Mouse (Mus musculus) heart, adult 18-20 months (tissue): ENCODE results near the gene Rnf187. TPM values are rescaled to one million over a fixed set of nuclear protein-coding genes. Genes with fewer than 3 reads are reported as not detected.
"Not testable (repeated sequence)": the region's sequence is repeated elsewhere in the genome, so short reads cannot be mapped to it uniquely, and the experiment has no call there.

Experiments used
- DNase-seq, 2 experiments: peaks; one replicate each; pipeline ENCODE4 v3.0.0; 2021 to 2022; ENCODE audit warnings: mixed read lengths in 1 of 2
- total RNA-seq, 2 experiments: library from RNA; stranded (reverse); gene quantifications; 2 replicates each; pipeline ENCODE4 v1.2.3; 2021

Gene Rnf187
- total RNA-seq, 2 experiments from 2014 or later: 165 to 170 TPM

DNA sequence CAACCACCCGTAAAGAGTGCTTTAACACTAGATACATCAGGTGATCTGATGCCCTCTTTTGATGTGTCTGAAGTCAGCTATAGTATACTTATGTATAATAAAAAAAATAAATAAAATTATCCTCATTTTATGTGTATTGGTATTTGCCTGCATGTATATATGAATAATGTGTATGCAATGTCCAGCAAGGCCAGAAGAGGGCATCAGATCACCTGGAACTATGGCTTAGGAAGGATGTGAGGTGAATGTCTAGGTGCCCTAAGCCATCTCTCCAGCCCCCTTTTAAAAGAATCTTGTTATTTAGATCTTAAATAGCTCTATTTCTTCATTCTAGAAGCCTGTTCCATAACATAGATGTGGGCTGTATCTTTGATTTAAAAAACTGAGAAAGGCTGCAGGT, 28.6 kb upstream of the Rnf187 start:
- DNase-seq: no peak

- no peak for DNase-seq
Measured at GRCm38 (mm10) chr11:58965001-58965760, 26.5 kb upstream of the Rnf187 start.

DNA sequence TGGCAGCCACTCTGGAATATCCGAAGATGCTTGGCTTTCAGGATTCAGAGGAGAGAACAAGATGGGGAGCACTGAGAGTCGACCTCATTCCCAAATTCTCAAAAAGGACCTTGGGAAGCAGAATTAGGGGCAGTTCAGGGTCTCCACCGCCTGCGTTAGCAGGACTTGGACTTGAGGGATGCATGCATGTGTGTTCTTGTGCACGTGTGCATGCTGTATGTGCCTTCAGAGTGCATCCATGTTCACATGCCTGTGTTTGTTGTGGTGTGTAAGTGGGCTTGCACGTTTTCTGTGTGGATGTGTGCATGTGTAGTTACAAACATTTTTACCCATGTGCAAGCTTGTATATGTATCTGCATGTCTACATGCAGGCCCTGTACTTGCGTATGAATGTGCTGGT, 25.5 kb upstream of the Rnf187 start:
- no peak for DNase-seq

GRCm38 (mm10) chr11:58963543-58963942, 24.8 kb upstream of the Rnf187 start:
- DNase-seq: no peak

DNA sequence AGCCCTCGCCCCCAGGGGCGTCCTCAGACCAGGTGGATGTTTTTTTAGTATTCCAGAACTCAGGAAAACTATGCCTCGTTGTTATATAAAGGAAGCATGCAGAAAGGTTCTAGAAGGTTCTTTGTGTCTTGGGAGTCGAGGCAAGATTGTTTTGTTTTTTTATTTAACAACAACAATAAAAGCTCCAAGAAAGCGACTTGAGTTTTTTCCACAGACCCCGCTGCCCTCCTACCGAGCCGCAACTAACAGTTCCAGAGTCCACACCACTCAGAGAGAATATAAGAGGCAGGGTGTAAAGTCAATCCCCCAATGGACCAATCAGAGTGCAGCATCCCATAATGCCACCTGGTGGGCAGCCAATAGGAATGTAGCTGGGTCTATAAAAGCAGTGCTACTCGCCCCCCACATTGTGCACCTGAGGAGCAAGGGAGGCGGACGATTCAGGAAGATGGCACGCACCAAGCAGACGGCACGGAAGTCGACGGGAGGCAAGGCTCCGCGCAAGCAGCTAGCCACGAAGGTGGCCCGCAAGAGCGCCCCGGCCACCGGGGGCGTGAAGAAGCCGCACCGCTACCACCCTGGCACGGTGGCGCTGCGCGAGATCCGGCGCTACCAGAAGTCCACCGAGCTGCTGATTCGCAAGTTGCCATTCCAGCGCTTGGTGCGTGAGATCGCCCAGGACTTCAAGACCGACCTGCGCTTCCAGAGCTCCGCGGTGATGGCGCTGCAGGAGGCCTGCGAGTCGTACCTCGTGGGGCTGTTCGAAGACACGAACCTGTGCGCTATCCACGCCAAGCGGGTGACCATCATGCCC, 22.9 kb upstream of the Rnf187 start:
- no peak for DNase-seq

GRCm38 (mm10) chr11:58959921-58960465, 21.3 kb upstream of the Rnf187 start:
- peak; percentile 84 to 88 for DNase-seq

DNA sequence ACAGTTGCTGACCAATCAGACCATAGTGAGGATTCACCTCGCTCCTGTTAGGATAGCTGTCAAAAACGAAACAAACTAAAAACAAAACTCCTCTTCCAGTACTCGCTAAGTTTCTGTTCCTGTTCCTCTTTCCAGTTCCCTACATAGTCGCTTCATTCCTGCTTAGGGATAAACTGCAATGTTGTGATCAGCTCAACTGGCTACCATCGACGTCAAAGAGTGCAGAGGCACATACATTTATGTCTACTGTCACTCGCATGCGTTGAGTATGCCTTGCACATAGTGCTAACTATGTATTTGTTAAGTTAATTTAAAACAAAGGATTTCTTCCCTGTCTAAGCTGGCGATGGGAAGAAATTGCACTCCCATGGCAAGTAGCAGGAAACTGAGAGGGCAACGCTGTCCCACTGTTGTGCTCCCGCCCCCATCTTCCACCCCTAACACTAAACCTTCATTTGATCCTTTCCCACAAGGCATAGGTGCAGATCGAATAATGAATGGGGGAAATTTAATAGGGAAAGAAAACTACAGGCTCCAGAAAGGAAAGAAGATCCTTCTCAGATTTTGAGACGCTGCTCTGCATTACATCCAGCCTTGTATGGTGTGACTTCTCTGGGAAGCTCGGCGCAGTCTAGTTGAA, 20.6 kb upstream of the Rnf187 start:
- no peak for DNase-seq

GRCm38 (mm10) chr11:58958536-58958935, 19.8 kb upstream of the Rnf187 start:
- DNase-seq: no peak

GRCm38 (mm10) chr11:58957226-58957914, 18.7 kb upstream of the Rnf187 start:
- no peak for DNase-seq

GRCm38 (mm10) chr11:58955868-58956257, 17.1 kb upstream of the Rnf187 start:
- DNase-seq: no peak

DNA sequence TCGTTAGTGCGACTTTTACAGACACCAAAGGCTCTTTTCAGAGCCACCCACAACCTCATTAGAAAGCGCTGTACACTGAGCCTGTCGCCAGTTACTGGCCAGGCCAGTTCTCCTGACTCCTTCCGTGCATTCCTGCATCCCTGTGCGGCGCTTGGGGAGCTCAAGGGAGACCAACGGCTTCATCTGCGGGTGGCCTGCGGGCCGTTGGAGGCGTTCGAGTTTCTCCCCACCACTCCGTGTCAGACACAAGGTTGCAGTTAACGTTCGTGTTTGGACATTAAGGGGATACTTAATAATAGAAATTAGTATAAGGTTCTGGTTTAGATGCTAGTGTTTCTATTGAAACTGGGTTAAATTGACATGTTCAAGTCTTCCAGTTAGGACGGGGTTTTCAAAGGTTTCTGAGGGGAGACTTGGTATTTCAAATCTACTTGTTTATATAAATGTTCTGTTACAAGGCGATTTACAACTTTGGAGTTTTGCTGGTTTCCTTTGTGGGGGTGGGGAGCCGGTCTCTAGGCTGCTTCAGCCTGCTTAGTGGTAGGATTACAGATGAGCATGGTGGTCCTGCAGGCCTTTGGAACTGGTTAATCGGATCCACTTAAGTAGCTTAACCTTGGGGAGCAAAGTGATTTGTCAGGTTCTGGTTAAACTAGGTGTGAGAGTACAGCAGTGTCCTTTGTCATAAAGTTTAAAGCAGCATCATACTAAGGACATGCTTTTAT, 16.6 kb upstream of the Rnf187 start:
- no peak for DNase-seq

- peak; percentile 92 to 96 for DNase-seq
Measured at GRCm38 (mm10) chr11:58954420-58955142, 15.9 kb upstream of the Rnf187 start, which contains the start of the genes Hist3h2a and Trim17. Hist3h2a (plus strand) TSS chr11:58954685. Trim17 (plus strand) TSS chr11:58954685.

DNA sequence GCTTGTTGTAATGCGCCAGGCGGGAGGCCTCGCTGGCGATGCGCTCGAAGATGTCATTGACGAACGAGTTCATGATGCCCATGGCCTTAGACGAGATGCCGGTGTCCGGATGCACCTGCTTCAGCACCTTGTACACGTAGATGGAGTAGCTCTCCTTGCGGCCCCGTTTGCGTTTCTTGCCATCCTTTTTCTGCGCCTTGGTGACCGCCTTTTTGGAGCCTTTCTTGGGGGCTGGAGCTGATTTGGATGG, 15.4 kb upstream of the Rnf187 start:
- not testable (repeated sequence) for DNase-seq

DNA sequence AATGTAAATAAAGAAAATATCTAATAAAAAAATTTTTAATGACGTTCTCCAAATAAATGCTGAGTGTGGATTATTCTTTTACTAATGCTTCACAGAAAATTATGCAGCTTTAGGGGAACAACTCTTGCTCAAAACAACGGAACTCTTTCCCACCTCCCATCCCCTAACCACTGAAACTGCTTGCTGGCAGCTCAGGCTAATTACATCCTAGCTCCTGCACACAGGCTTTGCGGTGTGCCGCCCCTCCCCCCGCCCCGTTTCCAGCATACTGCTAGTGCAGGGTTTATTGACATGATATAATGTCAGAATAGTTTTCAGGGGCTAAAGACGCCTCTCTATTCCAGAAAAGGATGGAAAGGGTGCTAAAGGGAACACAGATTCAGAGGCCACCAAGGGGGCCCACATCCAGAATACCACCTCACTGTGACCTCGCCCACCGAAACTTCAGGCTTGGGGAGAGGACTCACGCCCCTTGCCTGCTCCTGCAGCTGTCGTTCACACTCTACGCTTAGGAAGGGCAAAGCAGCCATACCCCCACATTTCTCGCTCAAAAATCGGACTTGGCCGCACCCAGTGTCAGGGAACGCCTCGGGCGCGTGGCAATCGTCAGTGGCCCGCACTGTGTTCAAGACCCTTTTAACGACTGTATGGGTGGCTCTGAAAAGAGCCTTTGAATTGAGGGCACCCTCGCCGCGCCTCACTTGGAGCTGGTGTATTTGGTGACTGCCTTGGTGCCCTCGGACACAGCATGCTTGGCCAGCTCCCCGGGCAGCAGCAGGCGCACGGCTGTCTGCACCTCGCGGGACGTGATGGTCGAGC, 14.8 kb upstream of the Rnf187 start:
- no peak for DNase-seq

DNA sequence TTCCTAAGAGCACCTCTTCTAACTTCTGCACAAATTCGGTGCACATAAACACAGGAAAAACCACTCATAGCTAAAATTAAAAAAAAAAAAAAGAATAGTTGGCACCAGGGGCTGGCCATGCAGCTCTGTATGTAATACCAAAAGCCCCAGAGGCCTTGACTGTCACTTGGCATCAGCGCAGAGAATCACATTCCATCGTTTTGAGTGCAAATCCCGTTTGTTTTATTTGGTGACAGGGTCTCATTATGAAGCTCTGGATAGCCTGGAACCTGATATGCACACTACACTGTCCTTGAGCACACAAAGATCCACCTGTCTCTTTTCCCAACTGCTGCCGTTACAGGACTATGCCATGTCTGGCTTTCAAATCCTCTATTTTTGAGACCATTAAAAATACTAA, 12.5 kb upstream of the Rnf187 start:
- DNase-seq: no peak

DNA sequence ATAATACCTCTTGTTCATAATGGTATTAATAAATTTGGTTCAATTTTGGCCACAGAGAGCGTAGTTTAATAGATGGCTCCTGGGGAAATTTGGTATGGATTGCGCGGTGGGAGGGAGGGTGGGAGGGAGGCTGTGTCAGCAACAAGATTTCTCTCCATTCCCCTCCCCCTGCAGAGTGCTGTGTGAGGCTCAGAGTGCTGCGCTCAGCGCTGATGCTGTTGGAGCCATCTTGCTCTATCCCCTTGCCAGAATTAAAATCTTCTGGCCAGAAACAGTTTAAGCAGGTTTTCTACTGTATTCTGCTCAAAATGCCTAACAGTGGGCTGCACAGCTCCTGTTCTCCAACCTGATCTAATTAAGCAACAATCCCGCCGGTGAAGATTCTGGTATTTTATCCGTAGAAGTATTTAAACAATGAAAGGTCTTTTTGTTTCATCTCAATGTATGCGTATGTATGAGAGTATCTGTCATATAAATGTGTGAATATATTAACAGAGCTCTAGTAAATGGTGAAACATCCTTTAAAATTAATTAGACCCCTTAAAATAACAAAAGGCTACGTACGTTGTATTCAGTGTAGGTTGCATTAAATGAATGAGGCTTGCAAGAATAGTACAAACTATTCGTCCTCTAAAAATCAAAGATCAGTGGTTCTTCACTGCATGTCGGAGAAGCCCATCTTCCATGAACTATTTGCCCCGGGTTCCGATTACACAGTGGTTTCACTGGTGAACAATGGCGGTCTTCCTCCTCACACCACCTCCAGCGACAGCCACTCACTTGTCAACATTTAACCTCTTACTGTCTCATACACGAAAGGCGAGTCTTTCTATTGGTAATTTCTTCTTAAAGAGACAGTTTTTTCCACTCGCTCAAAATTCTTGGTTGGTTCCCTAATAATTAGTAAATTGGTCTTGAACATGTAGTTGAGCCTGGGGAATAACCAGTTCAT, 11.0 kb upstream of the Rnf187 start:
- DNase-seq: no peak

- peak; percentile 66 to 72 for DNase-seq
Measured at GRCm38 (mm10) chr11:58948542-58949479, 10.1 kb upstream of the Rnf187 start, which contains the start of gene Hist3h2ba. Hist3h2ba (plus strand) TSS chr11:58948920.
